Mouse (Mus musculus): ENCODE results near the gene Farsb. TPM values are rescaled to one million over a fixed set of nuclear protein-coding genes. Genes with fewer than 3 reads are reported as not detected.

The Farsb gene
- polyA plus RNA-seq, 1 experiment from 2014 or later: 105 TPM

GRCm38 (mm10) chr1:78451070-78451854 lies 37.4 kb downstream of the Farsb start:
- H3K36me3 ChIP-seq (ENCODE audit: control insufficient read depth, insufficient read depth): peaks cover 30% of the 10 kb centered on the region
- H3K4me2 ChIP-seq (ENCODE audit: low read depth, low read length): no peak overlapping the region
- H3K9ac ChIP-seq (ENCODE audit: low read length): no peak overlapping the region
- no peak for ATAC-seq (replicated peaks; ENCODE audit: extremely low read depth, insufficient read depth, low FRiP score)
- H3K27ac ChIP-seq (ENCODE audit: low read length): no peak overlapping the region
- WGBS: 78% methylated on average over 12 of the region's 12 CpGs
- H3K9me3 ChIP-seq (replicated peaks; ENCODE audit: control insufficient read depth, low read length): no peaks in the 10 kb centered on the region
- H3K4me3 ChIP-seq (ENCODE audit: low read length): no peak overlapping the region
- H3K27me3 ChIP-seq (ENCODE audit: control insufficient read depth, insufficient read depth, low read length): no peaks in the 10 kb centered on the region
- peaks cover 2% of the 10 kb centered on the region; the same call in 1 of the 2 replicates for H3K4me1 ChIP-seq (ENCODE audit: control insufficient read depth, insufficient read depth, low read length)

- H3K4me2 ChIP-seq (ENCODE audit: low read depth, low read length): no peak overlapping the region
- no peak overlapping the region for H3K27ac ChIP-seq (ENCODE audit: low read length)
- 44% methylated on average over 1 of the region's 1 CpGs for WGBS
- ATAC-seq (replicated peaks; ENCODE audit: extremely low read depth, insufficient read depth, low FRiP score): no peak
- H3K27me3 ChIP-seq (ENCODE audit: control insufficient read depth, insufficient read depth, low read length): no peaks in the 10 kb centered on the region
- H3K9me3 ChIP-seq (replicated peaks; ENCODE audit: control insufficient read depth, low read length): no peaks in the 10 kb centered on the region
- peaks cover 2% of the 10 kb centered on the region; the same call in 1 of the 2 replicates for H3K4me1 ChIP-seq (ENCODE audit: control insufficient read depth, insufficient read depth, low read length)
- no peak overlapping the region for H3K9ac ChIP-seq (ENCODE audit: low read length)
- H3K4me3 ChIP-seq (ENCODE audit: low read length): no peak overlapping the region
- H3K36me3 ChIP-seq (ENCODE audit: control insufficient read depth, insufficient read depth): peaks cover 29% of the 10 kb centered on the region
Observed at GRCm38 (mm10) chr1:78448091-78448490, 40.6 kb downstream of the Farsb start.

- Histone ChIP-seq H3K36me3 (ENCODE audit: control insufficient read depth, insufficient read depth) (peaks cover 38% of the 10 kb centered on the region), H3K4me1 (ENCODE audit: control insufficient read depth, insufficient read depth, low read length) (peaks cover 2% of the 10 kb centered on the region; the same call in 1 of the 2 replicates), H3K4me2 (ENCODE audit: low read depth, low read length) (no peak overlapping the region), H3K27me3 (ENCODE audit: control insufficient read depth, insufficient read depth, low read length) (no peaks in the 10 kb centered on the region), H3K9ac (ENCODE audit: low read length) (no peak overlapping the region), H3K4me3 (ENCODE audit: low read length) (no peak overlapping the region), H3K9me3 (replicated peaks; ENCODE audit: control insufficient read depth, low read length) (no peaks in the 10 kb centered on the region), H3K27ac (ENCODE audit: low read length) (no peak overlapping the region)
- WGBS: 94% methylated on average over 6 of the region's 6 CpGs
- no peak for ATAC-seq (replicated peaks; ENCODE audit: extremely low read depth, insufficient read depth, low FRiP score)
Observed at GRCm38 (mm10) chr1:78446742-78447141, 42.0 kb downstream of the Farsb start.

- no peak overlapping the region for H3K4me2 ChIP-seq (ENCODE audit: low read depth, low read length)
- 77% methylated on average over 8 of the region's 8 CpGs for WGBS
Observed at GRCm38 (mm10) chr1:78446232-78446631, 42.5 kb downstream of the Farsb start.

GRCm38 (mm10) chr1:78443056-78443455 lies 45.6 kb downstream of the Farsb start:
- H3K4me2 ChIP-seq (ENCODE audit: low read depth, low read length): no peak overlapping the region
- H3K4me3 ChIP-seq (ENCODE audit: low read length): no peak overlapping the region
- H3K27me3 ChIP-seq (ENCODE audit: control insufficient read depth, insufficient read depth, low read length): no peaks in the 10 kb centered on the region
- peaks cover 20% of the 10 kb centered on the region for H3K36me3 ChIP-seq (ENCODE audit: control insufficient read depth, insufficient read depth)
- H3K27ac ChIP-seq (ENCODE audit: low read length): no peak overlapping the region
- H3K4me1 ChIP-seq (ENCODE audit: control insufficient read depth, insufficient read depth, low read length): no peaks in the 10 kb centered on the region
- H3K9me3 ChIP-seq (replicated peaks; ENCODE audit: control insufficient read depth, low read length): no peaks in the 10 kb centered on the region
- no peak overlapping the region for H3K9ac ChIP-seq (ENCODE audit: low read length)
- ATAC-seq (replicated peaks; ENCODE audit: extremely low read depth, insufficient read depth, low FRiP score): no peak
- 91% methylated on average over 7 of the region's 7 CpGs for WGBS

More at GRCm38 (mm10) chr1:78446232-78446631, 42.5 kb downstream of the Farsb start:
- H3K27me3 ChIP-seq (ENCODE audit: control insufficient read depth, insufficient read depth, low read length): no peaks in the 10 kb centered on the region
- no peak for ATAC-seq (replicated peaks; ENCODE audit: extremely low read depth, insufficient read depth, low FRiP score)
- H3K9me3 ChIP-seq (replicated peaks; ENCODE audit: control insufficient read depth, low read length): no peaks in the 10 kb centered on the region
- H3K36me3 ChIP-seq (ENCODE audit: control insufficient read depth, insufficient read depth): peaks cover 35% of the 10 kb centered on the region
- H3K4me1 ChIP-seq (ENCODE audit: control insufficient read depth, insufficient read depth, low read length): peaks cover 2% of the 10 kb centered on the region; the same call in 1 of the 2 replicates
- H3K4me3 ChIP-seq (ENCODE audit: low read length): no peak overlapping the region
- H3K27ac ChIP-seq (ENCODE audit: low read length): no peak overlapping the region
- H3K9ac ChIP-seq (ENCODE audit: low read length): no peak overlapping the region

GRCm38 (mm10) chr1:78440716-78441115 lies 48.0 kb downstream of the Farsb start:
- H3K27me3 ChIP-seq (ENCODE audit: control insufficient read depth, insufficient read depth, low read length): no peaks in the 10 kb centered on the region
- H3K4me1 ChIP-seq (ENCODE audit: control insufficient read depth, insufficient read depth, low read length): peaks cover 12% of the 10 kb centered on the region
- 92% methylated on average over 8 of the region's 8 CpGs for WGBS
- H3K27ac ChIP-seq (ENCODE audit: low read length): no peak overlapping the region
- H3K36me3 ChIP-seq (ENCODE audit: control insufficient read depth, insufficient read depth): peaks cover 20% of the 10 kb centered on the region
- H3K9ac ChIP-seq (ENCODE audit: low read length): no peak overlapping the region
- no peak overlapping the region for H3K4me3 ChIP-seq (ENCODE audit: low read length)
- H3K4me2 ChIP-seq (ENCODE audit: low read depth, low read length): no peak overlapping the region
- ATAC-seq (replicated peaks; ENCODE audit: extremely low read depth, insufficient read depth, low FRiP score): no peak
- H3K9me3 ChIP-seq (replicated peaks; ENCODE audit: control insufficient read depth, low read length): no peaks in the 10 kb centered on the region

GRCm38 (mm10) chr1:78437150-78437549 lies 51.5 kb downstream of the Farsb start:
- 59% methylated on average over 3 of the region's 3 CpGs for WGBS
- no peak overlapping the region for H3K4me3 ChIP-seq (ENCODE audit: low read length)
- peak overlapping the region; percentile 51 for H3K27ac ChIP-seq (ENCODE audit: low read length)
- H3K9me3 ChIP-seq (replicated peaks; ENCODE audit: control insufficient read depth, low read length): no peaks in the 10 kb centered on the region
- H3K4me1 ChIP-seq (ENCODE audit: control insufficient read depth, insufficient read depth, low read length): peaks cover 13% of the 10 kb centered on the region
- H3K4me2 ChIP-seq (ENCODE audit: low read depth, low read length): no peak overlapping the region
- no peaks in the 10 kb centered on the region for H3K27me3 ChIP-seq (ENCODE audit: control insufficient read depth, insufficient read depth, low read length)
- peaks cover 4% of the 10 kb centered on the region for H3K36me3 ChIP-seq (ENCODE audit: control insufficient read depth, insufficient read depth)
- 0 out of 2 replicates have a peak, but pooled peaks have one; percentile 41 for ATAC-seq (replicated peaks; ENCODE audit: extremely low read depth, insufficient read depth, low FRiP score)
- no peak overlapping the region for H3K9ac ChIP-seq (ENCODE audit: low read length)

- Histone ChIP-seq H3K27ac (ENCODE audit: low read length) (no peak overlapping the region), H3K4me2 (ENCODE audit: low read depth, low read length) (no peak overlapping the region), H3K9ac (ENCODE audit: low read length) (no peak overlapping the region), H3K4me3 (ENCODE audit: low read length) (no peak overlapping the region), H3K9me3 (replicated peaks; ENCODE audit: control insufficient read depth, low read length) (no peaks in the 10 kb centered on the region), H3K27me3 (ENCODE audit: control insufficient read depth, insufficient read depth, low read length) (no peaks in the 10 kb centered on the region), H3K36me3 (ENCODE audit: control insufficient read depth, insufficient read depth) (0 out of 2 replicates have a peak, but pooled peaks cover 4% of the 10 kb centered on the region), H3K4me1 (ENCODE audit: control insufficient read depth, insufficient read depth, low read length) (peaks cover 13% of the 10 kb centered on the region)
- no peak for ATAC-seq (replicated peaks; ENCODE audit: extremely low read depth, insufficient read depth, low FRiP score)
- WGBS: 83% methylated on average over 1 of the region's 1 CpGs
Observed at GRCm38 (mm10) chr1:78436445-78436844, 52.3 kb downstream of the Farsb start.

GRCm38 (mm10) chr1:78435967-78436366 lies 52.7 kb downstream of the Farsb start:
- Histone ChIP-seq H3K27me3 (ENCODE audit: control insufficient read depth, insufficient read depth, low read length) (no peaks in the 10 kb centered on the region), H3K9me3 (replicated peaks; ENCODE audit: control insufficient read depth, low read length) (no peaks in the 10 kb centered on the region), H3K4me2 (ENCODE audit: low read depth, low read length) (no peak overlapping the region), H3K36me3 (ENCODE audit: control insufficient read depth, insufficient read depth) (0 out of 2 replicates have a peak, but pooled peaks cover 5% of the 10 kb centered on the region), H3K27ac (ENCODE audit: low read length) (no peak overlapping the region), H3K4me1 (ENCODE audit: control insufficient read depth, insufficient read depth, low read length) (peaks cover 13% of the 10 kb centered on the region), H3K9ac (ENCODE audit: low read length) (no peak overlapping the region), H3K4me3 (ENCODE audit: low read length) (no peak overlapping the region)
- WGBS: 55% methylated on average over 2 of the region's 2 CpGs
- no peak for ATAC-seq (replicated peaks; ENCODE audit: extremely low read depth, insufficient read depth, low FRiP score)

Data from heart, embryonic 16.5 days (tissue).